Mouse (Mus musculus) layer of hippocampus, adult 18-20 months (tissue): ENCODE measurements at regions not wholly inside any gene's neighbourhood (a gene's known extent, or its start where the extent isn't known, plus 50 kb on each side); places are given as distances from the start of the nearest gene placed in this dataset.

ENCODE experiments used
- DNase-seq, 2 experiments: peaks; one replicate each; pipeline ENCODE4 v3.0.0; 2022; ENCODE audit warnings: low spot score in 2 of 2
- microRNA-seq, 2 experiments: library from miRNA; unstranded; fragments of <30 nt; microRNA quantifications; one replicate each; pipeline ENCODE4 v1.2.0; 2021

GRCm38 (mm10) chr3:38537770-38538169 is 53.1 kb upstream of the Ankrd50 start:
- DNase-seq = no peak

Small RNA genes in the stretch of these regions (microRNA-seq; reads per million reads assigned to microRNA genes)
- gene Gm24462 = 0 reads per million in 2 experiments
